Mouse (Mus musculus): ENCODE results near the gene Fem1b. TPM values are rescaled to one million over a fixed set of nuclear protein-coding genes. Genes with fewer than 3 reads are reported as not detected.
"Not testable (repeated sequence)": the region's sequence is repeated elsewhere in the genome, so short reads cannot be mapped to it uniquely, and the experiment has no call there.

The Fem1b gene
- polyA plus RNA-seq, 1 experiment from 2014 or later: 8.4 TPM

- Histone ChIP-seq H3K27me3 (no peaks in the 10 kb centered on the region), H3K27ac (replicated peaks) (peak overlapping the region; percentile 93), H3K9me3 (replicated peaks) (no peaks in the 10 kb centered on the region), H3K9ac (peak overlapping the region; percentile 94), H3K4me2 (peak overlapping the region; percentile 93), H3K4me1 (replicated peaks) (peaks cover 42% of the 10 kb centered on the region), H3K4me3 (replicated peaks) (peak overlapping the region; percentile 99), H3K36me3 (replicated peaks) (no peaks in the 10 kb centered on the region; the same call in 1 of the 2 replicates)
- ATAC-seq (ENCODE audit: insufficient read depth): no peak
- 24% methylated on average over 14 of the region's 14 CpGs for WGBS (ENCODE audit: insufficient replicate concordance)
These were observed 699 bp upstream of the Fem1b start for GRCm38 (mm10) chr9:62812216-62813049.

- H3K27ac ChIP-seq (replicated peaks): peak overlapping the region; percentile 93
- H3K9ac ChIP-seq: peak overlapping the region; percentile 94
- peaks cover 46% of the 10 kb centered on the region for H3K4me1 ChIP-seq (replicated peaks)
- H3K36me3 ChIP-seq (replicated peaks): no peaks in the 10 kb centered on the region; the same call in 1 of the 2 replicates
- peak overlapping the region; percentile 99 for H3K4me3 ChIP-seq (replicated peaks)
- H3K4me2 ChIP-seq: peak overlapping the region; percentile 93
- ATAC-seq (ENCODE audit: insufficient read depth): peak; percentile 59
- WGBS (ENCODE audit: insufficient replicate concordance): under 1% methylated on average over 57 of the region's 58 CpGs
- no peaks in the 10 kb centered on the region for H3K9me3 ChIP-seq (replicated peaks)
- no peaks in the 10 kb centered on the region for H3K27me3 ChIP-seq
These were observed 905 bp downstream of the Fem1b start for GRCm38 (mm10) chr9:62810543-62811515.

GRCm38 (mm10) chr9:62810095-62810494 is 1.6 kb downstream of the Fem1b start:
- no peaks in the 10 kb centered on the region for H3K27me3 ChIP-seq
- peak overlapping the region; percentile 93 for H3K27ac ChIP-seq (replicated peaks)
- 14% methylated on average over 8 of the region's 8 CpGs for WGBS (ENCODE audit: insufficient replicate concordance)
- H3K4me1 ChIP-seq (replicated peaks): peaks cover 40% of the 10 kb centered on the region
- H3K4me3 ChIP-seq (replicated peaks): peak overlapping the region; percentile 99
- peak overlapping the region; percentile 94 for H3K9ac ChIP-seq
- H3K36me3 ChIP-seq (replicated peaks): peaks cover 2% of the 10 kb centered on the region; the same call in 1 of the 2 replicates
- peak overlapping the region; percentile 93 for H3K4me2 ChIP-seq
- ATAC-seq (ENCODE audit: insufficient read depth): no peak
- H3K9me3 ChIP-seq (replicated peaks): no peaks in the 10 kb centered on the region

- not testable (repeated sequence) for H3K9ac ChIP-seq; H3K27me3 ChIP-seq; H3K9me3 ChIP-seq (replicated peaks); ATAC-seq (ENCODE audit: insufficient read depth); H3K4me2 ChIP-seq; H3K27ac ChIP-seq (replicated peaks); H3K4me3 ChIP-seq (replicated peaks); H3K4me1 ChIP-seq (replicated peaks)
- H3K36me3 ChIP-seq (replicated peaks): peaks cover 47% of the 10 kb centered on the region
- WGBS (ENCODE audit: insufficient replicate concordance): 68% methylated on average over 2 of the region's 2 CpGs
These were observed 12.5 kb downstream of the Fem1b start for GRCm38 (mm10) chr9:62799218-62799617.

GRCm38 (mm10) chr9:62789856-62790255 is 21.9 kb downstream of the Fem1b start:
- H3K27ac ChIP-seq (replicated peaks): no peak overlapping the region
- no peak for ATAC-seq (ENCODE audit: insufficient read depth)
- H3K36me3 ChIP-seq (replicated peaks): peaks cover 17% of the 10 kb centered on the region
- H3K27me3 ChIP-seq: no peaks in the 10 kb centered on the region
- no peak overlapping the region for H3K4me3 ChIP-seq (replicated peaks)
- H3K9ac ChIP-seq: no peak overlapping the region
- no peaks in the 10 kb centered on the region for H3K9me3 ChIP-seq (replicated peaks)
- WGBS (ENCODE audit: insufficient replicate concordance): 85% methylated on average over 12 of the region's 12 CpGs
- H3K4me2 ChIP-seq: no peak overlapping the region
- no peaks in the 10 kb centered on the region for H3K4me1 ChIP-seq (replicated peaks)

GRCm38 (mm10) chr9:62786721-62787120 is 25.0 kb downstream of the Fem1b start:
- Histone ChIP-seq H3K9me3 (replicated peaks) (no peaks in the 10 kb centered on the region), H3K4me1 (replicated peaks) (peaks cover 3% of the 10 kb centered on the region; the same call in 1 of the 2 replicates), H3K4me2 (no peak overlapping the region), H3K4me3 (replicated peaks) (no peak overlapping the region), H3K27ac (replicated peaks) (no peak overlapping the region), H3K36me3 (replicated peaks) (no peaks in the 10 kb centered on the region), H3K9ac (no peak overlapping the region), H3K27me3 (no peaks in the 10 kb centered on the region)
- ATAC-seq (ENCODE audit: insufficient read depth): no peak
- 59% methylated on average over 5 of the region's 5 CpGs for WGBS (ENCODE audit: insufficient replicate concordance)

- Histone ChIP-seq H3K9ac (no peak overlapping the region), H3K27ac (replicated peaks) (no peak overlapping the region), H3K4me3 (replicated peaks) (no peak overlapping the region), H3K27me3 (no peaks in the 10 kb centered on the region), H3K36me3 (replicated peaks) (no peaks in the 10 kb centered on the region), H3K4me2 (no peak overlapping the region), H3K9me3 (replicated peaks) (no peaks in the 10 kb centered on the region), H3K4me1 (replicated peaks) (peaks cover 3% of the 10 kb centered on the region; the same call in 1 of the 2 replicates)
- no peak for ATAC-seq (ENCODE audit: insufficient read depth)
- WGBS (ENCODE audit: insufficient replicate concordance): 76% methylated on average over 2 of the region's 2 CpGs
These were observed 27.5 kb downstream of the Fem1b start for GRCm38 (mm10) chr9:62784233-62784632.

GRCm38 (mm10) chr9:62782976-62783781 is 28.6 kb downstream of the Fem1b start:
- Histone ChIP-seq H3K27ac (replicated peaks) (no peak overlapping the region), H3K4me1 (replicated peaks) (peaks cover 3% of the 10 kb centered on the region; the same call in 1 of the 2 replicates), H3K36me3 (replicated peaks) (no peaks in the 10 kb centered on the region), H3K27me3 (no peaks in the 10 kb centered on the region), H3K4me2 (no peak overlapping the region), H3K9ac (no peak overlapping the region), H3K9me3 (replicated peaks) (no peaks in the 10 kb centered on the region), H3K4me3 (replicated peaks) (no peak overlapping the region)
- WGBS (ENCODE audit: insufficient replicate concordance): 43% methylated on average over 16 of the region's 16 CpGs
- no peak for ATAC-seq (ENCODE audit: insufficient read depth)

GRCm38 (mm10) chr9:62781965-62782364 is 29.8 kb downstream of the Fem1b start:
- H3K9me3 ChIP-seq (replicated peaks): no peaks in the 10 kb centered on the region
- H3K4me3 ChIP-seq (replicated peaks): no peak overlapping the region
- no peaks in the 10 kb centered on the region for H3K36me3 ChIP-seq (replicated peaks)
- peaks cover 3% of the 10 kb centered on the region; the same call in 1 of the 2 replicates for H3K4me1 ChIP-seq (replicated peaks)
- no peak overlapping the region for H3K27ac ChIP-seq (replicated peaks)
- no peak overlapping the region for H3K4me2 ChIP-seq
- 46% methylated on average over 3 of the region's 3 CpGs for WGBS (ENCODE audit: insufficient replicate concordance)
- ATAC-seq (ENCODE audit: insufficient read depth): no peak
- H3K9ac ChIP-seq: no peak overlapping the region
- no peaks in the 10 kb centered on the region for H3K27me3 ChIP-seq

- Histone ChIP-seq H3K27me3 (no peaks in the 10 kb centered on the region), H3K36me3 (replicated peaks) (no peaks in the 10 kb centered on the region), H3K4me3 (replicated peaks) (no peak overlapping the region), H3K27ac (replicated peaks) (no peak overlapping the region), H3K9me3 (replicated peaks) (no peaks in the 10 kb centered on the region), H3K4me2 (no peak overlapping the region), H3K4me1 (replicated peaks) (peaks cover 3% of the 10 kb centered on the region; the same call in 1 of the 2 replicates), H3K9ac (no peak overlapping the region)
- no peak for ATAC-seq (ENCODE audit: insufficient read depth)
- WGBS (ENCODE audit: insufficient replicate concordance): 72% methylated on average over 9 of the region's 9 CpGs
These were observed 33.0 kb downstream of the Fem1b start for GRCm38 (mm10) chr9:62778721-62779120.

Measured in liver, embryonic 15.5 days (tissue).